Mouse (Mus musculus) layer of hippocampus, postnatal 10 days (tissue): ENCODE data around the gene Acr. TPM values are rescaled to one million over a fixed set of nuclear protein-coding genes. Genes with fewer than 3 reads are reported as not detected.
A peak's percentile ranks its signal among the peaks of the same experiment; 100 is the strongest.

Source experiments
- DNase-seq, 2 experiments: peaks; one replicate each; pipeline ENCODE4 v3.0.0; 2021; ENCODE audit warnings: low spot score in 2 of 2
- total RNA-seq, 2 experiments: library from RNA; stranded (reverse); gene quantifications; 2 replicates each; pipeline ENCODE4 v1.2.3; 2021

The Acr gene
- total RNA-seq, 2 experiments from 2014 or later = 1.8 to 3.1 TPM

GRCm38 (mm10) chr15:89622312-89622958, 54.3 kb downstream of the Acr start:
- peak; percentile 57 to 67 for DNase-seq

- DNase-seq = no peak
Measured at GRCm38 (mm10) chr15:89622959-89623625, 55.0 kb downstream of the Acr start.

GRCm38 (mm10) chr15:89623626-89623959, 55.5 kb downstream of the Acr start:
- peak; percentile 84 to 86 for DNase-seq

Other genes with a start within 250 kb of the Acr start
- not detected for gene Adm2, start 245.6 kb upstream of the Acr start, total RNA-seq
- gene Miox, start 233.9 kb upstream of the Acr start, total RNA-seq = not detected
- gene Lmf2, start 212.7 kb upstream of the Acr start, total RNA-seq = 10 to 100 TPM; 24.1 to 29.3 TPM
- 10 to 100 TPM; 73.2 to 82.3 TPM for gene Ncaph2, start 212.6 kb upstream of the Acr start, total RNA-seq
- 10 to 100 TPM; 27.9 to 29.1 TPM for gene Sco2, start 194.5 kb upstream of the Acr start, total RNA-seq
- gene Tymp, start 191.3 kb upstream of the Acr start, total RNA-seq = 1 to 10 TPM; 1.1 to 1.4 TPM
- gene Odf3b, start 189.0 kb upstream of the Acr start, total RNA-seq = 1 to 10 TPM; 3.7 to 4.2 TPM
- under 1 TPM; 0.13 to 0.18 TPM for gene Klhdc7b, start 183.4 kb upstream of the Acr start, total RNA-seq
- gene Syce3, start 157.8 kb upstream of the Acr start, total RNA-seq = not detected
- 1 to 10 TPM; 3.9 to 4.5 TPM for gene Cpt1b, start 142.5 kb upstream of the Acr start, total RNA-seq
- gene C730034F03Rik, start 138.7 kb upstream of the Acr start, total RNA-seq = 1 to 10 TPM; 2.0 to 2.4 TPM
- not detected for gene Gm44502, start 138.6 kb upstream of the Acr start, total RNA-seq
- gene Chkb, start 138.4 kb upstream of the Acr start, total RNA-seq = 10 to 100 TPM; 51.1 to 59.8 TPM
- 100 to 1,000 TPM; 176 to 186 TPM for gene Mapk8ip2, start 114.4 kb upstream of the Acr start, total RNA-seq
- gene Arsa, start 90.9 kb upstream of the Acr start, total RNA-seq = 10 to 100 TPM; 30.0 to 31.1 TPM
- 100 to 1,000 TPM; 221 to 225 TPM for gene Shank3, start 68.7 kb upstream of the Acr start, total RNA-seq
- gene Rabl2, start 23.6 kb downstream of the Acr start, total RNA-seq = 10 to 100 TPM; 31.4 to 36.3 TPM